Mouse (Mus musculus) testis, adult 2 months (tissue): ENCODE measurements at regions not wholly inside any gene's neighbourhood (a gene's known extent, or its start where the extent isn't known, plus 50 kb on each side); places are given as distances from the start of the nearest gene placed in this dataset.

Experiments
- CTCF ChIP-seq: fragments of 200-500 bp; IDR thresholded peaks from 2 replicates; pipeline ENCODE4 v1.5.1; 2012; ENCODE audit warnings: low read depth, mild to moderate bottlenecking, inconsistent platforms, low read length, moderate library complexity; ENCODE audit not compliant: control insufficient read depth, insufficient read depth, insufficient replicate concordance
- POLR2A ChIP-seq: fragments of 200-500 bp; IDR thresholded peaks from 2 replicates; pipeline ENCODE4 v1.6.1; 2012; ENCODE audit warnings: low read depth, mild to moderate bottlenecking, inconsistent platforms, low read length, moderate library complexity; ENCODE audit not compliant: control insufficient read depth

GRCm38 (mm10) chr7:71234176-71234769 is 117.0 kb downstream of the Gm10295 start:
- TF ChIP-seq POLR2A = no peak
- TF ChIP-seq CTCF = no peak
